Mouse (Mus musculus): ENCODE measurements around the gene Tnfrsf11a. TPM values are rescaled to one million over a fixed set of nuclear protein-coding genes. Genes with fewer than 3 reads are reported as not detected.

The Tnfrsf11a gene
- total RNA-seq, 1 experiment from 2014 or later, result 1.9 TPM

Other genes with a start within 250 kb of the Tnfrsf11a start
- gene Pign, start 117.0 kb upstream of the Tnfrsf11a start, total RNA-seq (2021), result 31.0 and 34.6 TPM in 2 replicates
- 33.5 and 41.6 TPM in 2 replicates for gene Relch, start 116.9 kb upstream of the Tnfrsf11a start, total RNA-seq (2021)
- gene Zcchc2, start 209.7 kb downstream of the Tnfrsf11a start, total RNA-seq (2021), result 17.5 and 19.0 TPM in 2 replicates